ENCODE assay signal across 22 mouse cellular contexts in genomic region chr9:119207113-119207512, GRCm38 (mm10). TPM values are rescaled to one million over a fixed set of nuclear protein-coding genes. Genes with fewer than 3 reads are reported as not detected.
A peak's percentile ranks its signal among the peaks of the same experiment; 100 is the strongest.
DNase-seq lines count a peak whose midpoint lies in the region; ATAC-seq and TF ChIP-seq lines count a peak whose summit lies in the region.
"Had no signal": no experiment of that assay in that cellular context is flagged by ENCODE, and none has a peak within 500 bp of the region (broad histone marks: within the 10 kb centered on the region; RNA-seq: fewer than 3 reads in every experiment).

No protein-coding gene starts in this region.

- peak; percentile 92 for DNase-seq in kidney, adult 2 months
- DNase-seq in kidney, adult 8-10 months, result peak; percentile 64 to 91
- peak; percentile 22 for DNase-seq in kidney, postnatal 0 days (ENCODE audit: low spot score)
- DNase-seq in kidney, postnatal 36 days, result peak; percentile 58 to 89
- DNase-seq in ovary, postnatal 36 days (ENCODE audit: low spot score), result no peak
- DNase-seq in thymus, postnatal 10 days (ENCODE audit: low spot score in 2 of 2), result no peak
- DNase-seq: adrenal gland, adult 2 months; adrenal gland, postnatal 25 days; cerebellum, adult 18-20 months; cerebellum, adult 9-11 months; cerebellum, postnatal 36 days; gastrocnemius, postnatal 10 days; heart, adult 2 months; heart, postnatal 36 days had no signal

- H3K27ac ChIP-seq in kidney, adult 2 months (ENCODE audit: insufficient read depth, low read depth, low read length), result peak overlapping the region; percentile 89
- H3K27ac ChIP-seq in kidney, postnatal 0 days, result peak overlapping the region; percentile 20; the same call in 1 of the 2 replicates
- H3K27ac ChIP-seq in hindbrain, embryonic 13.5 days, result no peak overlapping the region
- H3K27ac ChIP-seq: embryonic facial prominence, embryonic 13.5 days; forebrain, embryonic 12.5 days; heart, adult 2 months had no signal

- H3K27me3 ChIP-seq in kidney, adult 2 months (replicated peaks; ENCODE audit: control insufficient read depth, insufficient read depth, low read length), result no peaks in the 10 kb centered on the region
- H3K27me3 ChIP-seq in kidney, postnatal 0 days (ENCODE audit: insufficient read depth, low read length), result no peaks in the 10 kb centered on the region
- no peaks in the 10 kb centered on the region for H3K27me3 ChIP-seq in hindbrain, embryonic 13.5 days
- H3K27me3 ChIP-seq: embryonic facial prominence, embryonic 13.5 days; forebrain, embryonic 12.5 days had no signal

- no peak for TF ChIP-seq POLR2A in kidney, adult 2 months (IDR thresholded peaks at IDR 0.05; ENCODE audit: low read depth, low read length)

- 27% methylated on average over 4 of the region's 4 CpGs for WGBS in kidney, adult 2 months
- 49% methylated on average over 4 of the region's 4 CpGs for WGBS in kidney, postnatal 0 days
- WGBS in hindbrain, embryonic 13.5 days, result 80% methylated on average over 4 of the region's 4 CpGs

- H3K36me3 ChIP-seq in kidney, adult 2 months (ENCODE audit: control insufficient read depth, insufficient read depth, low read length), result no peaks in the 10 kb centered on the region
- H3K36me3 ChIP-seq in kidney, postnatal 0 days (ENCODE audit: insufficient read depth, low read length), result no peaks in the 10 kb centered on the region
- H3K36me3 ChIP-seq in hindbrain, embryonic 13.5 days, result no peaks in the 10 kb centered on the region
- H3K36me3 ChIP-seq: embryonic facial prominence, embryonic 13.5 days; forebrain, embryonic 12.5 days had no signal

- ATAC-seq in kidney, postnatal 0 days (replicated peaks; ENCODE audit: low FRiP score, low read depth), result peak; percentile 73
- ATAC-seq in hindbrain, embryonic 13.5 days (ENCODE audit: low FRiP score), result no peak
- ATAC-seq: forebrain, embryonic 16.5 days had no signal

- no peak for TF ChIP-seq CTCF in kidney, adult 2 months (conservative IDR thresholded peaks at IDR 0.05; ENCODE audit: insufficient read depth, insufficient read length, low read depth, low read length)
- no peak for TF ChIP-seq CTCF in kidney, postnatal 0 days (IDR thresholded peaks at IDR 0.05; ENCODE audit: low read depth)

- H3K9me3 ChIP-seq in kidney, postnatal 0 days (replicated peaks; ENCODE audit: low read length), result no peaks in the 10 kb centered on the region
- peaks cover 16% of the 10 kb centered on the region; the same call in 1 of the 2 replicates for H3K9me3 ChIP-seq in hindbrain, embryonic 13.5 days
- H3K9me3 ChIP-seq: embryonic facial prominence, embryonic 13.5 days had no signal

- peaks cover 13% of the 10 kb centered on the region for H3K4me1 ChIP-seq in kidney, adult 2 months (ENCODE audit: control insufficient read depth, insufficient read depth, low read length)
- H3K4me1 ChIP-seq in kidney, postnatal 0 days (replicated peaks; ENCODE audit: insufficient read depth, low read length), result no peaks in the 10 kb centered on the region
- no peaks in the 10 kb centered on the region for H3K4me1 ChIP-seq in hindbrain, embryonic 13.5 days (replicated peaks)
- H3K4me1 ChIP-seq: embryonic facial prominence, embryonic 13.5 days; forebrain, embryonic 12.5 days had no signal

- H3K4me2 ChIP-seq in kidney, postnatal 0 days (ENCODE audit: low read length), result no peak overlapping the region
- no peak overlapping the region for H3K4me2 ChIP-seq in hindbrain, embryonic 13.5 days
- H3K4me2 ChIP-seq: embryonic facial prominence, embryonic 13.5 days; forebrain, embryonic 12.5 days; heart, embryonic 11.5 days had no signal

- no peak overlapping the region for H3K9ac ChIP-seq in kidney, postnatal 0 days (ENCODE audit: low read depth, low read length)
- H3K9ac ChIP-seq in hindbrain, embryonic 13.5 days, result no peak overlapping the region
- H3K9ac ChIP-seq: embryonic facial prominence, embryonic 13.5 days; forebrain, embryonic 12.5 days had no signal

- no peak overlapping the region for H3K4me3 ChIP-seq in kidney, adult 2 months (ENCODE audit: insufficient read depth, low read depth, low read length)
- no peak overlapping the region for H3K4me3 ChIP-seq in kidney, postnatal 0 days (replicated peaks; ENCODE audit: low read depth, low read length)
- H3K4me3 ChIP-seq in hindbrain, embryonic 13.5 days, result no peak overlapping the region
- H3K4me3 ChIP-seq: embryonic facial prominence, embryonic 13.5 days; forebrain, embryonic 12.5 days; heart, adult 2 months had no signal

RNA-seq across cellular contexts. Expression of gene Slc22a13, which starts 1.8 kb away (rescaled TPM):
- 156 and 213 TPM in 2 replicates for polyA plus RNA-seq in kidney, adult 2 months (2012; rRNA removed)
- polyA plus RNA-seq in kidney, postnatal 0 days (2015; fragmentation: Nextera tagmentation; extraction: Ambion mirVana), result 45.6 and 53.7 TPM in 2 replicates
- not detected in 2 replicates for polyA plus RNA-seq in hindbrain, embryonic 13.5 days (2015; fragmentation: Nextera tagmentation; extraction: Ambion mirVana)
- polyA plus RNA-seq: adrenal gland, adult 2 months; embryonic facial prominence, embryonic 13.5 days; forebrain, embryonic 12.5 days; frontal cortex, adult 2 months; heart, embryonic 11.5 days; heart, embryonic 16.5 days; hindbrain, embryonic 11.5 days had no signal

RNA-seq across cellular contexts. Expression of gene Gm47289, which starts 48.2 kb away (rescaled TPM):
- 0.03 TPM in 1 of 2 replicates, not detected in the other for polyA plus RNA-seq in kidney, adult 2 months (2012; rRNA removed)
- not detected in 2 replicates for polyA plus RNA-seq in kidney, postnatal 0 days (2015; fragmentation: Nextera tagmentation; extraction: Ambion mirVana)
- not detected in 2 replicates for polyA plus RNA-seq in hindbrain, embryonic 13.5 days (2015; fragmentation: Nextera tagmentation; extraction: Ambion mirVana)
- polyA plus RNA-seq: adrenal gland, adult 2 months; embryonic facial prominence, embryonic 13.5 days; forebrain, embryonic 12.5 days; forebrain, embryonic 16.5 days; frontal cortex, adult 2 months; heart, adult 2 months; heart, embryonic 11.5 days; heart, embryonic 16.5 days; hindbrain, embryonic 11.5 days had no signal

RNA-seq across cellular contexts. Expression of gene Acaa1b, which starts 50.2 kb away (rescaled TPM):
- polyA plus RNA-seq in kidney, adult 2 months (2012; rRNA removed), result 417 and 424 TPM in 2 replicates
- polyA plus RNA-seq in kidney, postnatal 0 days (2015; fragmentation: Nextera tagmentation; extraction: Ambion mirVana), result 72.8 and 79.8 TPM in 2 replicates
- polyA plus RNA-seq in hindbrain, embryonic 13.5 days (2015; fragmentation: Nextera tagmentation; extraction: Ambion mirVana), result 1.8 and 1.9 TPM in 2 replicates

Comparison
In these comparisons a context has a peak if more than half of its experiments do, and no peak if none do; other contexts are left out.
1. DNase-seq: peak in kidney, adult 2 months (single experiment), kidney, adult 8-10 months (2 of 2), kidney, postnatal 0 days (single experiment) and kidney, postnatal 36 days (2 of 2); none in ovary, postnatal 36 days (single experiment) and thymus, postnatal 10 days (0 of 2).
2. RNA of gene Slc22a13, which starts 1.8 kb away (polyA plus RNA-seq): 156 to 213 TPM in kidney, adult 2 months and 45.6 to 53.7 TPM in kidney, postnatal 0 days; not detected in hindbrain, embryonic 13.5 days; every median in the first group is over 10 times any median in the second.
3. RNA of gene Acaa1b, which starts 50.2 kb away (polyA plus RNA-seq): 417 to 424 TPM in kidney, adult 2 months and 72.8 to 79.8 TPM in kidney, postnatal 0 days; 1.8 to 1.9 TPM in hindbrain, embryonic 13.5 days; every median in the first group is over 10 times any median in the second.